9 mouse cellular contexts compared by ENCODE assay signal in genomic region chr12:80998528-80999221, GRCm38 (mm10). TPM values are rescaled to one million over a fixed set of nuclear protein-coding genes. Genes with fewer than 3 reads are reported as not detected.
DNase-seq lines count a peak whose midpoint lies in the region; ATAC-seq and TF ChIP-seq lines count a peak whose summit lies in the region.
"Had no signal": no experiment of that assay in that cellular context is flagged by ENCODE, and none has a peak within 500 bp of the region (broad histone marks: within the 10 kb centered on the region; RNA-seq: fewer than 3 reads in every experiment).

No protein-coding gene starts in this region.

- TF ChIP-seq POLR2A in limb, embryonic 14.5 days (IDR thresholded peaks at IDR 0.05; ENCODE audit: borderline replicate concordance, extremely low read depth, insufficient read depth, insufficient read length): no peak

- H3K27ac ChIP-seq in embryonic facial prominence, embryonic 13.5 days: peak overlapping the region; percentile 74
- no peak overlapping the region for H3K27ac ChIP-seq in limb, embryonic 14.5 days (replicated peaks; ENCODE audit: low read depth, low read length)
- H3K27ac ChIP-seq in stomach, embryonic 14.5 days (ENCODE audit: low read length): no peak overlapping the region

- WGBS in embryonic facial prominence, embryonic 13.5 days: under 1% methylated on average over 33 of the region's 33 CpGs
- WGBS in limb, embryonic 14.5 days: 3% methylated on average over 33 of the region's 33 CpGs
- 11% methylated on average over 33 of the region's 33 CpGs for WGBS in stomach, embryonic 14.5 days

- H3K36me3 ChIP-seq in embryonic facial prominence, embryonic 13.5 days: no peaks in the 10 kb centered on the region
- no peaks in the 10 kb centered on the region for H3K36me3 ChIP-seq in limb, embryonic 14.5 days (ENCODE audit: control insufficient read depth, insufficient read depth, low read length)
- H3K36me3 ChIP-seq in stomach, embryonic 14.5 days (ENCODE audit: control insufficient read depth, insufficient read depth, low read length): no peaks in the 10 kb centered on the region

- peaks cover 2% of the 10 kb centered on the region; the same call in 1 of the 2 replicates for H3K27me3 ChIP-seq in embryonic facial prominence, embryonic 13.5 days
- H3K27me3 ChIP-seq in limb, embryonic 14.5 days (ENCODE audit: control insufficient read depth, insufficient read depth, low read length): peaks cover 7% of the 10 kb centered on the region; the same call in 1 of the 2 replicates
- no peaks in the 10 kb centered on the region for H3K27me3 ChIP-seq in stomach, embryonic 14.5 days (ENCODE audit: control insufficient read depth, insufficient read depth, low read length)

- no peaks in the 10 kb centered on the region for H3K9me3 ChIP-seq in embryonic facial prominence, embryonic 13.5 days
- no peaks in the 10 kb centered on the region for H3K9me3 ChIP-seq in limb, embryonic 14.5 days (ENCODE audit: control insufficient read depth, low read length)
- H3K9me3 ChIP-seq in stomach, embryonic 14.5 days (ENCODE audit: control insufficient read depth, low read depth, low read length): no peaks in the 10 kb centered on the region

- H3K9ac ChIP-seq in embryonic facial prominence, embryonic 13.5 days: peak overlapping the region; percentile 54
- H3K9ac ChIP-seq in limb, embryonic 14.5 days (ENCODE audit: low read depth, low read length, severe bottlenecking): peak overlapping the region; percentile 17; the same call in 1 of the 2 replicates
- no peak overlapping the region; the same call in 1 of the 2 replicates for H3K9ac ChIP-seq in stomach, embryonic 14.5 days (replicated peaks; ENCODE audit: low read depth, low read length)

- DNase-seq in kidney, postnatal 4 days: peak; percentile 4 to 11
- no peak for DNase-seq in kidney, postnatal 36 days
- DNase-seq in limb, embryonic 14.5 days (ENCODE audit: low spot score): no peak
- no peak for DNase-seq in gastrocnemius, postnatal 4 days (ENCODE audit: low spot score in 2 of 2)
- no peak for DNase-seq in kidney, adult 9 months
- no peak for DNase-seq in left cerebral cortex, postnatal 14 days (ENCODE audit: low spot score in 2 of 2)

- intact Hi-C loops in left cerebral cortex, postnatal 14 days (cut with DNase I): no loop called here

- peak overlapping the region; percentile 29 for H3K4me3 ChIP-seq in embryonic facial prominence, embryonic 13.5 days
- peak overlapping the region; percentile 24 for H3K4me3 ChIP-seq in limb, embryonic 14.5 days (replicated peaks; ENCODE audit: low read length)
- H3K4me3 ChIP-seq in stomach, embryonic 14.5 days (ENCODE audit: low read depth, low read length): peak overlapping the region; percentile 11; the same call in 1 of the 2 replicates
- H3K4me3 ChIP-seq: myocyte had no signal

- H3K4me1 ChIP-seq in embryonic facial prominence, embryonic 13.5 days: peaks cover 29% of the 10 kb centered on the region
- no peaks in the 10 kb centered on the region for H3K4me1 ChIP-seq in limb, embryonic 14.5 days (ENCODE audit: control insufficient read depth, insufficient read depth, low read length)
- H3K4me1 ChIP-seq in stomach, embryonic 14.5 days (ENCODE audit: control insufficient read depth, insufficient read depth, low read length): 0 out of 2 replicates have a peak, but pooled peaks cover 3% of the 10 kb centered on the region

- H3K4me2 ChIP-seq in embryonic facial prominence, embryonic 13.5 days: peak overlapping the region; percentile 59
- peak overlapping the region; percentile 41 for H3K4me2 ChIP-seq in limb, embryonic 14.5 days (replicated peaks; ENCODE audit: low read depth, low read length, severe bottlenecking)
- peak overlapping the region; percentile 41 for H3K4me2 ChIP-seq in stomach, embryonic 14.5 days (replicated peaks; ENCODE audit: low read depth, low read length)

- ATAC-seq in embryonic facial prominence, embryonic 13.5 days (ENCODE audit: insufficient number of reproducible peaks, insufficient read depth, low FRiP score, low TSS enrichment, low read depth): peak; percentile 69; the same call in 1 of the 2 replicates
- ATAC-seq in limb, embryonic 14.5 days (ENCODE audit: low FRiP score, low read depth): no peak; the same call in 1 of the 2 replicates
- no peak for ATAC-seq in stomach, embryonic 14.5 days (ENCODE audit: insufficient number of reproducible peaks, insufficient read depth, low FRiP score, low read depth)

RNA-seq across cellular contexts. Expression of gene Smoc1, which starts 27.9 kb away (rescaled TPM):
- 9.6 and 15.5 TPM in 2 replicates for polyA plus RNA-seq in embryonic facial prominence, embryonic 13.5 days (2015; fragmentation: Nextera tagmentation; extraction: Ambion mirVana)
- 16.3 and 17.5 TPM in 2 replicates for polyA plus RNA-seq in limb, embryonic 14.5 days (2012; rRNA removed)
- 8.1 and 8.5 TPM in 2 replicates for polyA plus RNA-seq in limb, embryonic 14.5 days (2014; fragmentation: Nextera tagmentation; extraction: Ambion mirVana)
- 4.7 and 5.3 TPM in 2 replicates for polyA plus RNA-seq in stomach, embryonic 14.5 days (2014; fragmentation: Nextera tagmentation; extraction: Ambion mirVana)
- 10 to 100 TPM in 1 of 2 experiments, 1 to 10 TPM in 1; 7.0 to 11.9 TPM for total RNA-seq in gastrocnemius, postnatal 4 days (2021)
- total RNA-seq in left cerebral cortex, postnatal 14 days (2021): 1 to 10 TPM; 6.3 to 9.0 TPM

RNA-seq across cellular contexts. Expression of gene Slc10a1, which starts 30.2 kb away (rescaled TPM):
- polyA plus RNA-seq in embryonic facial prominence, embryonic 13.5 days (2015; fragmentation: Nextera tagmentation; extraction: Ambion mirVana): 0.94 and 1.7 TPM in 2 replicates
- not detected in 2 replicates for polyA plus RNA-seq in limb, embryonic 14.5 days (2012; rRNA removed)
- 0.45 and 0.98 TPM in 2 replicates for polyA plus RNA-seq in limb, embryonic 14.5 days (2014; fragmentation: Nextera tagmentation; extraction: Ambion mirVana)
- polyA plus RNA-seq in stomach, embryonic 14.5 days (2014; fragmentation: Nextera tagmentation; extraction: Ambion mirVana): 1.1 and 1.3 TPM in 2 replicates
- under 1 TPM in 1 of 2 experiments, not detected in 1; 0.78 TPM for total RNA-seq in gastrocnemius, postnatal 4 days (2021)
- total RNA-seq in left cerebral cortex, postnatal 14 days (2021): not detected

RNA-seq across cellular contexts. Expression of gene Srsf5, which starts 53.4 kb away (rescaled TPM):
- 681 and 707 TPM in 2 replicates for polyA plus RNA-seq in embryonic facial prominence, embryonic 13.5 days (2015; fragmentation: Nextera tagmentation; extraction: Ambion mirVana)
- 660 and 906 TPM in 2 replicates for polyA plus RNA-seq in limb, embryonic 14.5 days (2012; rRNA removed)
- 392 and 408 TPM in 2 replicates for polyA plus RNA-seq in limb, embryonic 14.5 days (2014; fragmentation: Nextera tagmentation; extraction: Ambion mirVana)
- polyA plus RNA-seq in stomach, embryonic 14.5 days (2014; fragmentation: Nextera tagmentation; extraction: Ambion mirVana): 312 and 364 TPM in 2 replicates
- total RNA-seq in gastrocnemius, postnatal 4 days (2021): 100 to 1,000 TPM; 219 to 249 TPM
- 100 to 1,000 TPM; 314 to 326 TPM for total RNA-seq in left cerebral cortex, postnatal 14 days (2021)

Comparison
In these comparisons a context has a peak if more than half of its experiments do, and no peak if none do; other contexts are left out.
1. DNase-seq: peak in kidney, postnatal 4 days (2 of 2); none in kidney, postnatal 36 days (0 of 2), limb, embryonic 14.5 days (single experiment), gastrocnemius, postnatal 4 days (0 of 2), kidney, adult 9 months (single experiment) and left cerebral cortex, postnatal 14 days (0 of 2).
2. Peak in every context shown above with its lines, with median percentiles within 50 percentile points of each other: H3K4me2 ChIP-seq and H3K4me3 ChIP-seq.